Mouse (Mus musculus) ovary, postnatal 14 days (tissue): ENCODE results near the gene Gramd1a.

Experiments used
- DNase-seq: peaks from one replicate; pipeline ENCODE4 v3.0.0; 2022; ENCODE audit warnings: low spot score

The Gramd1a gene

DNA sequence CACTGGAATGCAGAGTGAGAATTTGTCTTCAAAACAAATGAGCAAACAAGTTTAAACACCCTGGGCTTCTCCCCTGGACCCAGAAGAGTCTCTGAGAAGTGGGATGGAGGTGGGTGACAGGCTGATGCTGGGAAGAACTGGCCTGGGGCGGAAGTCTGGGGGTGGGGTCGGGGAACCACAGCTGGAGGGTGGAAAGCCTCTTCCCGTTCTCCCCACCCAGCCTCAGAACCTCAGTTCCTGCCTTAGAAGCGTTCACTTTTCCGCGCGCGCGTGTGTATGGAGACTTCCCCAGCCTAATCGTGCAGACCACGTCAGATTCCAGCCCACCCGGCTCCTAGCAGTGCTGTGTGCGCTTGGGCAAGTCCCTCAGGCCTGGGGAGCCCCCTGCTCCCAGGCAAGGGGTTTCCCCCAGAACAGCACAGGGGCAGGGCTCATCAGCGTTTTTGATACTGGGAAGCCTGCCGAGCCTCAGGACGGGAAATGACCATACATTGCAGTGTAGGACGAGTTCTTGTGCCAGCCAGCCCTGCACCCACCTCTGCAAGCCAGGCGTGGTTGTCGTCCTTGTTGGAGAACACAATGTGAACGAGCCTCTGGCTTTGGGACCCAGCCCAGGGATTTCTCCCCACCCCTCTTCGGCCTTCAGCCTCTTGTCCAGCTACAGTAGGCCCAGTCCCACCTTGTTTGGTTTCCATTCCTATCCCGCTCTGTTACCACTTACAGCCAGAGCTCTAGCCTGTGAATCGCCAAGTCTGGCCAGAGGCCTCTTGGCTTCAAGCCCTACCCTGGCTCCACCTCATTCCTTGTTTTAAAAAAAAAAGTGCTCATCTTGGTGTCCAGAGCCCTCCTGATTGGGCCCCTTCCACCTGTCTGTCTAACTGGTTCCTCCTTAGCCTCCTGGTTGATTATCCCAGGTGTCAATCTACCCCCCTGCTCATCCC, 4.1 kb downstream of the Gramd1a start:
- peak; percentile 49 for DNase-seq

GRCm38 (mm10) chr7:31150566-31151300, 5.0 kb downstream of the Gramd1a start:
- peak; percentile 88 for DNase-seq

DNA sequence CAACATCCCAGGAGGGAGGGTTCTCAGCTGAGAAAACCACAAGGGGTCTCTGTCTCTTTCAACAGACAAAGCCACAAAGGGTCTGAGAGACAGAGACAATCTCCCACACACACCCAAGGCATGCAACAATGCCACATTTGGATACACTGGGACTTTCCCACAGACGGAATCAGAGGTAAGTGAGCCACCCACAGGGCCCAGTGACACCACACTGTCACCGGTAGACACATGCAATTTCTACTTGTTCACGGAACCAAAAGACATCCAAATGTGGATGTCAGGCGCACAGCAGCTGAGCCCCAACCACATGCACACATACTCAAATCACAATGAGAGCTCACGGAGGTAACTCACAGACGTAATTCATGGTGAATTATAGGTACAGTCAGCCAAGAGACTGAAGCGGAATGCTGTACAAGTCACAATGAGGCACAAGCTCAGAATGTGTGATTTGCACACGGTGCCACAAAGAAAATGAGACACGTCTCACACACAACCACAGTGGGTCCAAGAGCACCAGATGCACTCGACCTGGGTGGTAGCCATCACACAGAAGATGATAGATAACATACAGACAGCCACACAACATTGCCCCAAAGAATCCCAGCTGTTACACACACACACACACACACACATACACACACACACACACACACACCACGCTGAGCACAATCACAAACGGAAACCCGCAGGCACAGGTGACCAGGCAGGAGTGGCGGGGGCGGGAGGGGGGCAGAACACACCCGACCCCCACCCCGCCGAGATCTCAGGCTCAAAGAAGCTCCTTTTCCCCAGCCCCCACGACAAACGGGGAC, 5.7 kb downstream of the Gramd1a start:
- DNase-seq = no peak

GRCm38 (mm10) chr7:31149271-31149670, 6.4 kb downstream of the Gramd1a start:
- no peak for DNase-seq

DNA sequence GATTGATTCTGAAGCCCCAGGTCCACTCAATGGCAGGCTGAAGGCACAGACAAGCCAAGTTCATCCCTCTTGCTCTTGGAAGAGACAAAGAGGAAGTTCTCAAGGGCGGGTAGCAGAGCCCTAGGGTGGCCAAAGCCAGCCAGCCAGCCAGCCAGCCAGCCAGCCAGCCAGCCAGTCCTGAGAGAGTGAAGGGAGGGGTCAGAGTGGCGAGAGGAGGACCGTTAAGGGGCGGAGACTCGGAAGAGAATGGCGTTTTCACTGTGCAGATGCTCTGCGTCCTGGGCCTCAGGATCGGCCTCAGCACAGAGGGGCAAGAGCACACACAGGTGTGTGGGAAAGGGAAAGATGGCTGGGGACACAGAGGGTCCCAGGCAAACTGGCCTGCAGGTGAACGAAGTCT, 6.9 kb downstream of the Gramd1a start:
- DNase-seq = no peak

- DNase-seq = no peak
Measured at GRCm38 (mm10) chr7:31148086-31148485, 7.6 kb downstream of the Gramd1a start.

DNA sequence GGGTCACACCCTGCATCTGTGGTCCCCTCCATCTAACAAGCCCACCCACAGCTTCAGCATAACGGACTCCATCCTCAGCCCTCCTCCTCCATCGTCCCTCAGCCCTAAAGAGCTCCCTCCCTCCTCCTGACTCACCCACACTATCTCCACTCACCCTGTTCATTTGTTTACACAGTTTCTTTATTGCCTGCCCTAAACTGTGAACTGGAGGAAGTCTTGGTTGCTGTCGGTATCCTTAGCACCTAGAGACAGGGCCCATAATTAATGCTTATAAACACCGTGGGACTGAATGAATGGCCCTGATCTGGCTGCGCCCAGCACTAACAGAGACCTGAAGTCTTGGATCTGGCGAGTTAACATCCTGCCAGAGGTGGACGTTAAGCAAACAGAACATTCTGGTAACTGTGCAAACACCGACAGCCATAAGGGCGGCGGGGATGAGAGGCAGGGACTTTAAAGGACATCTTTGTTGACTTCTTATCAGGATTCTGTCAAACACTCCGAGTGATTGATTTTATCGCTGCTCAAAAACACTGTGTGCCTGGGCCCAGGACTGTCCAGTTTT, 10.0 kb downstream of the Gramd1a start:
- no peak for DNase-seq

GRCm38 (mm10) chr7:31144886-31145285, 10.8 kb downstream of the Gramd1a start:
- DNase-seq = no peak

DNA sequence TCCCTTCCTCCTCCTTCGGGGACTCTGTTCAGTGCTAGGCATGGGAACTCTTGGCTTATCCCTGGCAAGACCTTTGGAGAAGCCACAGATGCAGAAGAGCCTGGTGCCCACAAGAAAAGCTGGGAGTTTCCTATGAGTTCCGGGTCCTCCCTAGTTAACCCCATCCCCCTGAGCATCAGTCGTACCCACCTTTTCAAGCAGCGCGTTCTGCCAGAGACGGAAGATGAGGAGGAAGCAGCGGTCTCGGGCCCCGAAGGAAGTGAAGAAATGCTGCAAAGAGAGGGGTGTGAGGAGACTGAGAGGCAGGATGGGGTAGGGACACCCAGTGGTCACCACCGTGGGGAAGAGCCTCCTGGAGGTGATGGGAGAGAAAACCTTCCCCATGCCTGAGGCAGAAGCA, 14.8 kb downstream of the Gramd1a start:
- no peak for DNase-seq

DNA sequence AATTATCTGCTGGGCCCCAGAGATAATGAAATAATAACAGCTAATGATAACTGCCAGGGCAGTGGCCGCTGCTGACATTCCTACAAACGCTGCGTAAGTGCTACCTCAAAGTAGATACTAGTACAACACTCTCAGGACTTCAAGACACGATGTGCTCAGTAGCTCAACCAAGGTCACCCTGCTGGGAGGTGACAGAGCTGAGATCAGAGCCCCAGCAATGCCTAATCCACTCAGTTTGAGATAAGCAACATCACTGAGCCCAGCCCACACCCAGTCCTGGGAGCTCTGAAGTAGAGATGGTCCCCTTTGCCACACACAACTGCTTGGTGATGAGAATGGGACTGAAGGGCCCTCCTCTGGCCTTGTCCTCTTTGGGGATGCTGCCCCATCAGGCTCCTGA, 15.4 kb downstream of the Gramd1a start:
- no peak for DNase-seq

GRCm38 (mm10) chr7:31139765-31140164, 15.9 kb downstream of the Gramd1a start:
- peak; percentile 52 for DNase-seq

- no peak for DNase-seq
Measured at GRCm38 (mm10) chr7:31135717-31136116, 20.0 kb downstream of the Gramd1a start.

- DNase-seq = no peak
Measured at GRCm38 (mm10) chr7:31131866-31132265, 23.8 kb downstream of the Gramd1a start.

- DNase-seq = no peak
Measured at GRCm38 (mm10) chr7:31130841-31131240, 24.9 kb downstream of the Gramd1a start.

GRCm38 (mm10) chr7:31130197-31130596, 25.5 kb downstream of the Gramd1a start:
- no peak for DNase-seq

DNA sequence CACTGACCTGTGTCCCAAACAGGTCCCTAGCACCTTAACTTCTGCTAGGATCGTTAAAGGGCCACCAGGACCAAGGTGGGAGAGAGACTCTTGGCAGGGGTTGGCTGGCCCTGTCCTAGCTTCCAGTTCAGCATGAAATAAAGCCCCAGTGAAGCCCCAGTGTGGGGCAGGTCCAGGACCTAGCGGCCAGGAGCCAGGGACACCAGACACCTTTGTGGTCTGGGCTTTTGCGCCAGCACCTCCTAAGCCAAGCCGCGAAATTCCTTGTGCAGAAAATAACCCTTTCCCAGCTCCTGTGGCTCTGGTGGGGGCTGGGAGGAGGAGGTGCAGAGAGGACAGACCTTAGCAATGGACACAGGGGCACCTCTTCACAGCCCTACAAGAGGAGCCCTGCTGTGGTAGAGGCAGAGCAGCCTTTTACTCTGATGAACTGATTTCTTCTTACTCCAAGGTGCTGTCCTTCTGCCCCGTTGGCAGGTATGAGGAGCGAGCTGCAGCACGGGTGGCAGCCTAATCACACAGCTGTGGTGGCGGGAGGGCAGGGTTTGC, 27.5 kb downstream of the Gramd1a start:
- no peak for DNase-seq

- no peak for DNase-seq
Measured at GRCm38 (mm10) chr7:31126851-31127724, 28.6 kb downstream of the Gramd1a start, which contains the start of gene Scn1b. Gene Scn1b (minus strand): TSS chr7:31127003.

GRCm38 (mm10) chr7:31126211-31126751, 29.4 kb downstream of the Gramd1a start:
- no peak for DNase-seq

GRCm38 (mm10) chr7:31125116-31125515, 30.6 kb downstream of the Gramd1a start:
- DNase-seq = no peak

DNA sequence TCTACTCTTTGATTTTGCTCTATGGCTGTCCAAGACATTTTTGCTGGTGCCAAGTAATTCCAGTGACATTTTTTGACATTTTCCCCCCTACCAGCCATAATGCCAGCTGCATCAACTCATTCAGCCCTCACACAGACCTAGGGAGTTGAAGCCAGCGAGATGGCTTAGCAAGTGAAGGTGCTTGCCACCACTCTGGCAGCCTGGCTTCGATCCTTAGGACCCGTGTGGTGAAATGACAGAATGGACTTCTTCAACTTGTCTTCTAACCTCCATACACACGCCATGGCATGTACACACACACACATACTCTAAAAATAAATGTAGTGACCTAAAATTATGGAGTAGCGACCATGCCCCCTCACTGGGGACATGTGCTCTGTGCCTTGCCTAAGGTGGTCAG, 31.3 kb downstream of the Gramd1a start:
- no peak for DNase-seq
